Mouse (Mus musculus): ENCODE results near the gene Slirp.
"Not testable (repeated sequence)": the region's sequence is repeated elsewhere in the genome, so short reads cannot be mapped to it uniquely, and the experiment has no call there.

Slirp gene

GRCm38 (mm10) chr12:87428295-87428694 lies 15.4 kb upstream of the Slirp start:
- no peak for DNase-seq (ENCODE audit: extremely low read depth, low read depth, low spot score)

DNA sequence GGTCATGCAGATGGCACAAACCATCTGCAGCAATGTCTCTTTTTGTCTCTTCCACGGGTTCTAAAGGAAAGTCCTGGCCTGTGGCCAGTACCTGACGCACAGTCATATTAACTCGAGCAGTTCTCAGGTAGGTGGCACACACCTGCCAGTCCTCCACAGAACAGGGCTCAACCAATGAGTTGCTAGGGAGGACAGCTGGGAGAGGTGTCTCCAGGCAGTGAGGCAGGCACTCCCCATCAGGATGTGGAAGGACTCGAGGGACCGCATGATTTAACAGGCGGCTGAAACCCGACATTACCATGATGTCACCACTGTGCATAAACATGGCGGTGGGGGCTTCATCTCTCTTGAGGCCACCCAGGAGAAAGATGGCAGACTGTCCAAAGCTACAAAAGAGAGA lies 14.8 kb upstream of the Slirp start:
- no peak for DNase-seq (ENCODE audit: extremely low read depth, low read depth, low spot score)

GRCm38 (mm10) chr12:87442177-87443114 lies 1.2 kb upstream of the Slirp start:
- no peak for DNase-seq (ENCODE audit: extremely low read depth, low read depth, low spot score)

DNA sequence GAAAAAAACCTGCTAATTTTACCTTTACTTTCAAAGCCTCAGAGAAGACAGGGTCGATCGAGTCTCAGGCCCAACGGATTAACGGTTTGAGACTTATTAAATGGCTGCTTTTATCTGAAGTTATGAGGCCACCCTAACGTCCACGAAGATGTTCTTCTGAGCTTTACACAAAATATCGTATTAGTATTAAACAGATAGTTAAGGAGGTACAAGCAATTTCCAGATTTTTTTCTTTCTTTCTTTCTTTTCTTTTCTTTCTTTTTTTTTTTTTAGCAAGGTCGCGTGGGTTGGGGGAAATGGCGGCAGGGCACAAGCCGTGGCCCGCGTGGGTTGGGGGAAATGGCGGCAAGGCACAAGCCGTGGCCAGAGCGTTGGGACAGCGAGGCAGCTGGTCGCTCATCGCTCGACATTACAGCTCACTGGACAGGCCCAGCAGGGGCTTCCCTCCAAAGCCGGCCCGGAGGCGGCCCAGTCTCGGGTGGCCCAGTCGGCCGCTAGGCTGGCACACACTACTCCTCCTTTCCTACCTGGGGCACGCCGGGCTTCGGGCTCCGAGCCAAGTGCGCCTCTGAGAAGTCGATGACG lies 489 bp upstream of the Slirp start:
- DNase-seq (ENCODE audit: extremely low read depth, low read depth, low spot score) = no peak

- DNase-seq (ENCODE audit: extremely low read depth, low read depth, low spot score) = no peak
Measured at GRCm38 (mm10) chr12:87444211-87444610, 515 bp downstream of the Slirp start.

DNA sequence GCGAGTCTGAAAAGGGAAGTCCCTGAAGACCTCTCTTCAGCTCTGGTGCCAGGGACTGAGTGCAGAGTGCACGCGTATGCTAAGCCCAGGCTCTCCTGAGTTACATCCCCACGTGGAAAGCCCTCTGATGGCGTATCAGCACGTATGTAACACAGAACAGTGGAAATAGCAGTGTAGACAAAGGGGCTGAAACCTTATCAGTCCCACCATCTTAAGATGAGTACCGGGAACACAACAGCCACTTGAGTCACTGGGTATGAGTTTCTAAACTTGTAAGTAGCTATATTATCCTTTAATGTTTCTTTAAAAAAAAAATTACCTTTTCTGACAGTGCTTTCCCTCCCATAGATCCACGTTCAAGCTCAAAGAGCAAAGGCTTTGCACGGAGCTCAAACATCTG lies 5.8 kb downstream of the Slirp start:
- DNase-seq (ENCODE audit: extremely low read depth, low read depth, low spot score) = no peak

GRCm38 (mm10) chr12:87464678-87465297 lies 21.1 kb downstream of the Slirp start:
- no peak for DNase-seq (ENCODE audit: extremely low read depth, low read depth, low spot score)

GRCm38 (mm10) chr12:87470263-87471136 lies 26.8 kb downstream of the Slirp start:
- no peak for DNase-seq (ENCODE audit: extremely low read depth, low read depth, low spot score)

GRCm38 (mm10) chr12:87471421-87471963 lies 27.8 kb downstream of the Slirp start:
- DNase-seq (ENCODE audit: extremely low read depth, low read depth, low spot score) = no peak

GRCm38 (mm10) chr12:87471964-87472786 lies 28.5 kb downstream of the Slirp start, which contains the start of gene Snw1:
Gene Snw1, minus strand, starts transcription at chr12:87472274.
- peak; percentile 61 for DNase-seq (ENCODE audit: extremely low read depth, low read depth, low spot score)

DNA sequence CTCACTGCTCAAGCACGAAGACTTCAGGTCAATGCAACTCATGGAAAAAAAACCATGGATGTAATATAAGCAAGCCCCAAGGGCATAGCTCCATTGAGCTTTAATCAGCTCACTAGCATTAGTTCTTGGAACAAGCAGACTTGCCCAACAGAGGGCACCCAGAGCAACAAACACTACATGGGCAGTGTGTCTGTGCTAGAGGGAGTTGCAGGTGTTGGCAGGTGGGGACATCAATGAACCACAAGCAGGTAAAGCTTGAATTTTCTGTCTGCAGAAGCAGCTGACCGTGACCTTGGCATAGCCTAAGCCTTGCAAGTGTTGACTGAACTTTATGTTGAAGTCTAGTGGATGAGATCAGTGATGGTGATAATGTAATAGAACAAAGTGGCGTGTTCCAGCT lies 31.1 kb downstream of the Slirp start:
- peak; percentile 85 for DNase-seq (ENCODE audit: extremely low read depth, low read depth, low spot score)

DNA sequence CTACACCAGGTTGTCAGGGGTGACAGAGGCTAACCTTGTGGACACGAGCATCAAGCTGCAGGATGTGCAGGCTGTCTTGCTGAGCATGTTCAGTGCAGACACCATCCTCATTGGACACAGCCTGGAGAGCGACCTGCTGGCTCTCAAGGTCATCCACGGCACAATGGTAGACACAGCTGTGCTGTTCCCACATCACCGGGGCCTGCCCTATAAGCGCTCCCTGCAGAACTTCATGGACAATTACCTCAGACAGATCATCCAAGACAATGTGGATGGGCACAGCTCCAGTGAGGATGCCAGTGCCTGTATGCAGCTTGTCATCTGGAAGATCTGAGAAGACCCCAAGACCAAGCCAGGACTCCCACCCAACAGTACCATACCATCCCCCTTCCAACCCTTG lies 38.8 kb downstream of the Slirp start:
- DNase-seq (ENCODE audit: extremely low read depth, low read depth, low spot score) = not testable (repeated sequence)

DNA sequence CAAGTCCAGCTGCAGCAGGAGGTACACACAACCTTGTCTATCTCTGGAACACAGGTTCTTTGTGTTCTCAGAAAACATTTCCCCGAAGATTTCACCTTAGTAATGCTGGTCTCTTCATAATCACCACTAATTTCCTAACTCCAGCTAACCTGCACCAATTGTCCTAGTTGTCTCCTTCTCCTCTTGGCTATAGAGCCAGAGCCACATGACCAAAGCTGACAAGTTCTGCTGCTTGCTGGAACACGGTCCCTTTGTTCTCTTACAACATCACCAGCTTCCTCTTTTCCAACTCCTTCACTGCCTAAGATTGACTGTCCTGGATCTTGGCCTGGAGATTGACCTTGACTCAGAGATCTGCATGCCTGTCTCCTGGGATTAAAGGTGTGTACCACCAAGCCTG lies 45.0 kb downstream of the Slirp start:
- peak; percentile 90 for DNase-seq (ENCODE audit: extremely low read depth, low read depth, low spot score)

- not testable (repeated sequence) for DNase-seq (ENCODE audit: extremely low read depth, low read depth, low spot score)
Measured at GRCm38 (mm10) chr12:87494421-87494820, 50.7 kb downstream of the Slirp start, which contains the start of gene Gm5788. Gene Gm5788, plus strand, starts transcription at chr12:87494721.
